Mouse (Mus musculus) urinary bladder, postnatal 10 days (tissue): Measurements from ENCODE around the gene Card19.

Experiments used
- DNase-seq: peaks from one replicate; pipeline ENCODE4 v3.0.0; 2022; ENCODE audit warnings: low spot score

Gene Card19

GRCm38 (mm10) chr13:49171729-49172128 lies 44.1 kb downstream of the Card19 start:
- DNase-seq = no peak

- DNase-seq = no peak
These were observed 45.2 kb downstream of the Card19 start for GRCm38 (mm10) chr13:49170623-49171022.

- peak; percentile 81 for DNase-seq
These were observed 46.2 kb downstream of the Card19 start for GRCm38 (mm10) chr13:49169448-49170207.

GRCm38 (mm10) chr13:49167081-49167480 lies 48.8 kb downstream of the Card19 start:
- DNase-seq = no peak

GRCm38 (mm10) chr13:49163645-49164044 lies 52.2 kb downstream of the Card19 start:
- DNase-seq = no peak

- no peak for DNase-seq
These were observed 53.1 kb downstream of the Card19 start for GRCm38 (mm10) chr13:49162722-49163121.

- DNase-seq = no peak
These were observed 54.6 kb downstream of the Card19 start for GRCm38 (mm10) chr13:49161236-49161635.

GRCm38 (mm10) chr13:49158040-49158713 lies 57.7 kb downstream of the Card19 start:
- no peak for DNase-seq

GRCm38 (mm10) chr13:49156645-49157044 lies 59.2 kb downstream of the Card19 start:
- DNase-seq = no peak

GRCm38 (mm10) chr13:49154621-49155020 lies 61.2 kb downstream of the Card19 start:
- no peak for DNase-seq

GRCm38 (mm10) chr13:49154028-49154427 lies 61.8 kb downstream of the Card19 start:
- no peak for DNase-seq
